Mouse (Mus musculus): Measurements from ENCODE around the gene Kank3. TPM values are rescaled to one million over a fixed set of nuclear protein-coding genes. Genes with fewer than 3 reads are reported as not detected.

The Kank3 gene
- total and polyA plus RNA-seq, 2 experiments from 2014 or later: 19.8 to 46.2 TPM

DNA sequence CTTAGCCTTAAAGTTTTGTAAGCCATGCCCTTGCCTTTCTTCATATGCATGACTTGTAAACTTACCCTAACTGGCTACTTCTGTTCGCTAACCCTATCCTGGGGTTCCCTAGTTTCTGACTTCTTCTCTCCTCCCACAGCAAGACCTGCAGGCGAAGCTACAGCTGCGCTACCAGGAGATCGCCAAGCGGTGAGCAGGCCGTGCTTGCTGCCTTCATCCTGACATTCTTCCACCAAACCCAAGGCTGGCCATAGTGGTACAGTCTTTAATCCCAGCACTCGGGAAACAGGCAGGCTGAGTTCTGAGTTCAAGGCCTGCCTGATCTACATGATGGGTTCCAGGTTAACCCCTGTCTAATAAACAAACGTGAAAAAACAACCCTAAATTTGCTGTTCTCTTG, 15.1 kb downstream of the Kank3 start:
- ATAC-seq (ENCODE audit: low FRiP score): no peak
- Histone ChIP-seq H3K36me3 (ENCODE audit: insufficient read depth, low read length) (peaks cover 20% of the 10 kb centered on the region), H3K4me3 (ENCODE audit: low read depth, low read length) (peak overlapping the region; percentile 51; the same call in 1 of the 2 replicates), H3K4me2 (ENCODE audit: low read depth, low read length, poor library complexity, severe bottlenecking) (peak overlapping the region; percentile 63), H3K4me1 (ENCODE audit: insufficient read depth, low read length) (peaks cover 18% of the 10 kb centered on the region; the same call in 1 of the 2 replicates), H3K27ac (ENCODE audit: low read depth, low read length) (0 out of 2 replicates have a peak overlapping the region, but pooled peaks have one; percentile 85), H3K27me3 (ENCODE audit: insufficient read depth, low read length) (no peaks in the 10 kb centered on the region), H3K9ac (replicated peaks; ENCODE audit: low read length, poor library complexity, severe bottlenecking) (no peak overlapping the region), H3K9me3 (ENCODE audit: low read length) (no peaks in the 10 kb centered on the region)
- WGBS: 86% methylated on average over 8 of the region's 8 CpGs
- no peak for DNase-seq (ENCODE audit: low spot score)
- no peak for TF ChIP-seq CTCF (IDR thresholded peaks at IDR 0.05)

- Histone ChIP-seq H3K27me3 (ENCODE audit: insufficient read depth, low read length) (no peaks in the 10 kb centered on the region), H3K27ac (ENCODE audit: low read depth, low read length) (no peak overlapping the region), H3K4me1 (ENCODE audit: insufficient read depth, low read length) (peaks cover 18% of the 10 kb centered on the region; the same call in 1 of the 2 replicates), H3K9ac (replicated peaks; ENCODE audit: low read length, poor library complexity, severe bottlenecking) (no peak overlapping the region), H3K4me2 (ENCODE audit: low read depth, low read length, poor library complexity, severe bottlenecking) (no peak overlapping the region), H3K9me3 (ENCODE audit: low read length) (no peaks in the 10 kb centered on the region), H3K4me3 (ENCODE audit: low read depth, low read length) (no peak overlapping the region), H3K36me3 (ENCODE audit: insufficient read depth, low read length) (peaks cover 19% of the 10 kb centered on the region)
- 0% methylated on average over 3 of the region's 3 CpGs for WGBS
- DNase-seq (ENCODE audit: low spot score): peak; percentile 83
- TF ChIP-seq CTCF (IDR thresholded peaks at IDR 0.05): peak; percentile 96
- ATAC-seq (ENCODE audit: low FRiP score): no peak
Observed at GRCm38 (mm10) chr17:33826850-33827249, 16.5 kb downstream of the Kank3 start.

- Histone ChIP-seq H3K36me3 (ENCODE audit: insufficient read depth, low read length) (peaks cover 21% of the 10 kb centered on the region), H3K9ac (replicated peaks; ENCODE audit: low read length, poor library complexity, severe bottlenecking) (no peak overlapping the region), H3K9me3 (ENCODE audit: low read length) (no peaks in the 10 kb centered on the region), H3K4me3 (ENCODE audit: low read depth, low read length) (no peak overlapping the region), H3K27ac (ENCODE audit: low read depth, low read length) (no peak overlapping the region), H3K27me3 (ENCODE audit: insufficient read depth, low read length) (no peaks in the 10 kb centered on the region), H3K4me1 (ENCODE audit: insufficient read depth, low read length) (peaks cover 7% of the 10 kb centered on the region; the same call in 1 of the 2 replicates), H3K4me2 (ENCODE audit: low read depth, low read length, poor library complexity, severe bottlenecking) (no peak overlapping the region)
- ATAC-seq (ENCODE audit: low FRiP score) (no peak), DNase-seq (ENCODE audit: low spot score) (no peak)
- TF ChIP-seq CTCF (IDR thresholded peaks at IDR 0.05): no peak
- 56% methylated on average over 2 of the region's 2 CpGs for WGBS
Observed at GRCm38 (mm10) chr17:33828892-33829291, 18.6 kb downstream of the Kank3 start.

GRCm38 (mm10) chr17:33829561-33829960, 19.2 kb downstream of the Kank3 start:
- TF ChIP-seq CTCF (IDR thresholded peaks at IDR 0.05): no peak
- no peak for ATAC-seq (ENCODE audit: low FRiP score)
- 88% methylated on average over 10 of the region's 10 CpGs for WGBS
- peaks cover 28% of the 10 kb centered on the region for H3K36me3 ChIP-seq (ENCODE audit: insufficient read depth, low read length)
- H3K4me3 ChIP-seq (ENCODE audit: low read depth, low read length): no peak overlapping the region
- no peak overlapping the region for H3K4me2 ChIP-seq (ENCODE audit: low read depth, low read length, poor library complexity, severe bottlenecking)
- no peak overlapping the region for H3K27ac ChIP-seq (ENCODE audit: low read depth, low read length)
- H3K27me3 ChIP-seq (ENCODE audit: insufficient read depth, low read length): no peaks in the 10 kb centered on the region
- peaks cover 7% of the 10 kb centered on the region; the same call in 1 of the 2 replicates for H3K4me1 ChIP-seq (ENCODE audit: insufficient read depth, low read length)
- H3K9me3 ChIP-seq (ENCODE audit: low read length): no peaks in the 10 kb centered on the region
- no peak for DNase-seq (ENCODE audit: low spot score)
- no peak overlapping the region for H3K9ac ChIP-seq (replicated peaks; ENCODE audit: low read length, poor library complexity, severe bottlenecking)

DNA sequence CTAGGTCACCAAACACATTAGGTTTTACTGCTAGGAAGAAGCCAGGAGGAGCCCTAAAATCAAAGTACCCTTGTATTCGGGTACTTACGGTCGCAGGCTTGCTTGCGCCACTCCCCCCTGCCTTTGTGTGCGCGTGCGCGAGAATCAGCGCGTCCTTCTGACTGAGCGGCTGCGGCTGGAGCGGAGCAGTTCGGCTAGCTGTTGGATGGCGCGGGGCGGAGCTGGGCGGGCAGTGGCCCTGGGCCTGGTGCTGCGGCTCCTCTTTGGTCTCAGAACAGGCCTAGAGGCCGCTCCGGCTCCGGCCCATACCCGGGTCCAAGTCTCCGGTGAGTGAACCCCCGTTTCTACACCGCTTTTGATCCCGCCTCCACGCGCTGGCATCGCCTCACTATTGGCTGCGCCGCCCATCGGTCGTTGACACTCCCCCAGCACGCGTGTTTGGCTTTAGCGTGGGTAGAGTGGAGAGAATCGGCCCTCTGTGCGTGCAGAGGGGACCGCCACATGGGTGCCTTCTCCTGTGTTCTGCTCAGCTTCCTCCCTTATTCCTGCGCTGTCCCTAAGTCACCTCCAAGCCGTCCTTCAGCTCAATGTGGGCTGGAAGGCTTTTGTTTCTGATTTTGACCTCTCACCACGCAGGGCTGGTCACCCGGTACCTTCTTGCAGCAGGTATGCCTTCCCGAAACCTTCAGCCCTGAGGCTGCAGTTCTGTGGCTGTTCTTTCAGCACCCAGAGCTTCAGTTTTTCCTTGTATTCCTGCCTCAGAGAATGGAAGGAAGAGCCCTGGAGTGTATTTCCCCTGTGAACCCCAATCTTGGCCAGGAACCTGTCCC, 32.9 kb downstream of the Kank3 start, which contains the start of gene Cd320:
TSS of gene Cd320 (plus strand) at position 126 of the 830 bp plus-strand sequence.
- Histone ChIP-seq H3K9me3 (ENCODE audit: low read length) (no peaks in the 10 kb centered on the region), H3K4me2 (ENCODE audit: low read depth, low read length, poor library complexity, severe bottlenecking) (peak within 1 kb of the TSS; percentile 81), H3K9ac (replicated peaks; ENCODE audit: low read length, poor library complexity, severe bottlenecking) (peak within 1 kb of the TSS; percentile 77), H3K36me3 (ENCODE audit: insufficient read depth, low read length) (peaks cover 11% of the 10 kb centered on the region), H3K4me3 (ENCODE audit: low read depth, low read length) (peak within 1 kb of the TSS; percentile 85), H3K27ac (ENCODE audit: low read depth, low read length) (peak within 1 kb of the TSS; percentile 77), H3K4me1 (ENCODE audit: insufficient read depth, low read length) (peaks cover 8% of the 10 kb centered on the region), H3K27me3 (ENCODE audit: insufficient read depth, low read length) (no peaks in the 10 kb centered on the region)
- ATAC-seq (ENCODE audit: low FRiP score) (peak; percentile 94), DNase-seq (ENCODE audit: low spot score) (peak; percentile 93)
- WGBS: under 1% methylated on average over 44 of the region's 45 CpGs
- peak; percentile 35 for TF ChIP-seq CTCF (IDR thresholded peaks at IDR 0.05)

DNA sequence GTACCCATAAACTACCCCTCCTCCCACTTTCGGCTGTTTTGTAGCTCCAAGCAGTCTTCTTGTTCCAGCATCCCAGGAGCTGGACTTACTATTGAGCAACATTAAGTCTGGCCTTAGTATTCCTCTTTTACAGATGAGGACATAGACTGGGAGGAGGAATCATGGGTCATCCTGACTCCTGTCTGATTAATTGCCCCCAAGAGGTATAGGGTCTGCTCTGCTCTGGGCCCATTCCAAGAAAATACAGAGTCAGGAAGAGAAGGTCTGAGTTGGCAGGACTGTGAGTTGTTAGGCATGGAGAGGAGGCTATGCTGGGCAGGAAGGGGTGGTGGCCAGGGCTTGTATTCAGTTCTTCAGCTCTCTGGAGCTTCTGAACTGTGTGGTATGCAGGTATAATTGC, 33.9 kb downstream of the Kank3 start:
- Histone ChIP-seq H3K9me3 (ENCODE audit: low read length) (no peaks in the 10 kb centered on the region), H3K4me2 (ENCODE audit: low read depth, low read length, poor library complexity, severe bottlenecking) (peak overlapping the region; percentile 81), H3K4me1 (ENCODE audit: insufficient read depth, low read length) (peaks cover 8% of the 10 kb centered on the region), H3K36me3 (ENCODE audit: insufficient read depth, low read length) (peaks cover 15% of the 10 kb centered on the region), H3K27ac (ENCODE audit: low read depth, low read length) (no peak overlapping the region), H3K9ac (replicated peaks; ENCODE audit: low read length, poor library complexity, severe bottlenecking) (0 out of 2 replicates have a peak overlapping the region, but pooled peaks have one; percentile 77), H3K27me3 (ENCODE audit: insufficient read depth, low read length) (no peaks in the 10 kb centered on the region), H3K4me3 (ENCODE audit: low read depth, low read length) (peak overlapping the region; percentile 85)
- DNase-seq (ENCODE audit: low spot score) (no peak), ATAC-seq (ENCODE audit: low FRiP score) (no peak)
- no peak for TF ChIP-seq CTCF (IDR thresholded peaks at IDR 0.05)
- WGBS: 80% methylated on average over 1 of the region's 1 CpGs
